Mouse (Mus musculus) neural tube, embryonic 11.5 days (tissue): ENCODE measurements around the gene Wdr37. TPM values are rescaled to one million over a fixed set of nuclear protein-coding genes. Genes with fewer than 3 reads are reported as not detected.
"Not testable (repeated sequence)": the region's sequence is repeated elsewhere in the genome, so short reads cannot be mapped to it uniquely, and the experiment has no call there.

Experiments
- ATAC-seq: fragments of 200-750 bp; cut with Nextera tagmentation; 2 replicates; pipeline ENCODE4 v1.8.0; 2017; ENCODE audit warnings: moderate number of reproducible peaks, mild to moderate bottlenecking, moderate TSS enrichment, moderate library complexity; ENCODE audit not compliant: insufficient read depth, low FRiP score, low TSS enrichment
- DNase-seq: peaks from one replicate; pipeline ENCODE4 v3.0.0-alpha.2; 2015; ENCODE audit warnings: low spot score
- H3K27ac ChIP-seq: fragments of 300-500 bp; sonication (generic); 2 replicates; pipeline ENCODE4 v1.5.1; 2014; ENCODE audit warnings: low read depth, mild to moderate bottlenecking, low read length
- H3K27me3 ChIP-seq: fragments of 300-500 bp; sonication (generic); 2 replicates; pipeline ENCODE4 v1.6.1; 2014; ENCODE audit warnings: mild to moderate bottlenecking, low read length, mixed read lengths; ENCODE audit not compliant: control insufficient read depth, insufficient read depth
- H3K36me3 ChIP-seq: fragments of 300-500 bp; sonication (generic); 2 replicates; pipeline ENCODE4 v1.6.1; 2014; ENCODE audit warnings: mild to moderate bottlenecking, low read length, moderate library complexity, mixed read lengths; ENCODE audit not compliant: control insufficient read depth, insufficient read depth
- H3K4me1 ChIP-seq: fragments of 300-500 bp; sonication (generic); 2 replicates; pipeline ENCODE4 v1.6.1; 2014; ENCODE audit warnings: low read length, mixed read lengths; ENCODE audit not compliant: control insufficient read depth, insufficient read depth
- H3K4me2 ChIP-seq: fragments of 300-500 bp; sonication (generic); 2 replicates; pipeline ENCODE4 v1.6.1; 2014; ENCODE audit warnings: low read depth, mild to moderate bottlenecking, moderate library complexity
- H3K4me3 ChIP-seq: fragments of 300-500 bp; sonication (generic); 2 replicates; pipeline ENCODE4 v1.5.1; 2014; ENCODE audit warnings: low read depth, low read length
- H3K9ac ChIP-seq: fragments of 300-500 bp; sonication (generic); 2 replicates; pipeline ENCODE4 v1.6.1; 2014; ENCODE audit warnings: mild to moderate bottlenecking, low read length
- H3K9me3 ChIP-seq: fragments of 300-500 bp; sonication (generic); 2 replicates; pipeline ENCODE4 v1.6.1; 2016; ENCODE audit warnings: low read length; ENCODE audit not compliant: control insufficient read depth
- WGBS: fragments of 180-500 bp; shearing (Covaris S2); extraction: QIAGEN DNeasy Blood & Tissue Kit; methylation state at CpG from one replicate; pipeline ENCODE4 v1.1.7; 2014; 5-methylcytosine and 5-hydroxymethylcytosine counted together
- polyA plus RNA-seq: library from polyadenylated mRNA; unstranded; fragments of >200 nt; fragmentation: Nextera tagmentation; extraction: Ambion mirVana; gene quantifications from 2 replicates; pipeline ENCODE4 v1.2.1, GENCODE M21; 2014

The Wdr37 gene
- polyA plus RNA-seq, 1 experiment from 2014 or later = 53.2 TPM

DNA sequence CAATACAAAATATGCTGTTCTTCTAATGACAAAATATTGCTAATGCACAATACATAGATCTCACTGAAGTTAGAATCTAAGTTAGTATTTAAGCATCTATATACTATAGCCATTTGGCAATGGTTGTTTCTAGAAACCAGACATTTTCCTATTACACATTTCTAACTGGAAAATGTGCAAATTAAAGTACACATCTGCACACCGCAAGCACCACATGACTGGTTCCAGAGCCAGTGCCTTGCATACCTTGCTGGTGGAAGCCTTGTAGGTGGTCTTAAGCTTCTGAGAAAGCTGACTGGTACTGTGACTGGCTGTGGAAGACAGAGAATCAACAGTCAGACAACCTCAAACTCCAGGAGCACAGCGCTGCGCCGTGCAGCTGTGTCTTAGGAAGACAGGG, 18.3 kb downstream of the Wdr37 start:
- Histone ChIP-seq H3K36me3 (peaks cover 4% of the 10 kb centered on the region; the same call in 1 of the 2 replicates), H3K4me2 (no peak overlapping the region), H3K27me3 (no peaks in the 10 kb centered on the region), H3K9ac (no peak overlapping the region), H3K4me3 (no peak overlapping the region), H3K4me1 (no peaks in the 10 kb centered on the region), H3K27ac (no peak overlapping the region), H3K9me3 (no peaks in the 10 kb centered on the region)
- no peak for ATAC-seq
- DNase-seq = no peak
- 95% methylated on average over 4 of the region's 4 CpGs for WGBS

GRCm38 (mm10) chr13:8849311-8849710, 22.4 kb downstream of the Wdr37 start:
- no peaks in the 10 kb centered on the region for H3K27me3 ChIP-seq
- DNase-seq = no peak
- no peak overlapping the region for H3K9ac ChIP-seq
- no peaks in the 10 kb centered on the region for H3K4me1 ChIP-seq
- peaks cover 4% of the 10 kb centered on the region; the same call in 1 of the 2 replicates for H3K36me3 ChIP-seq
- ATAC-seq = no peak; the same call in 1 of the 2 replicates
- no peak overlapping the region for H3K27ac ChIP-seq
- 76% methylated on average over 1 of the region's 1 CpGs for WGBS
- H3K4me2 ChIP-seq = no peak overlapping the region
- H3K4me3 ChIP-seq = no peak overlapping the region
- H3K9me3 ChIP-seq = no peaks in the 10 kb centered on the region

DNA sequence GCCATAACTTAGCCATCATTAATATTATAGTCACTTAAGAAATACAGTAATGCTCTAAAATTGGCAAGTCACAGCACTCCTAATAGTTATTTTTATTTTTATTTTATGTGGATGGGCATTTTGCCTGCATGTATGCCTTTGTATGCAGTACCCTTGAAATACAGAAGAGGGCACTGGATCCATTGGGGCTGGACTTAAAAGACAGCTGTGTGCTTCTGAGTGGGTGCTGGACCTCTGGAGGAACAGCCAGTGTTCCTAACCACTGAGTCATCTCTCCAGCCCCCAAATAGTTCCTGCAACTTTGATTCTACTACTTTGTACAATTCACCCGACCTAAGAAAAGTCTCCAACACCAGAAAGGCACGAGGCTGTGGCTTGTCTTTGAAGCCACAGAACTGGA, 24.0 kb downstream of the Wdr37 start:
- Histone ChIP-seq H3K4me2 (no peak overlapping the region), H3K9ac (no peak overlapping the region), H3K27ac (no peak overlapping the region), H3K27me3 (no peaks in the 10 kb centered on the region), H3K9me3 (no peaks in the 10 kb centered on the region), H3K36me3 (peaks cover 4% of the 10 kb centered on the region; the same call in 1 of the 2 replicates), H3K4me1 (no peaks in the 10 kb centered on the region), H3K4me3 (no peak overlapping the region)
- ATAC-seq (no peak), DNase-seq (no peak)
- WGBS = 62% methylated on average over 2 of the region's 2 CpGs

DNA sequence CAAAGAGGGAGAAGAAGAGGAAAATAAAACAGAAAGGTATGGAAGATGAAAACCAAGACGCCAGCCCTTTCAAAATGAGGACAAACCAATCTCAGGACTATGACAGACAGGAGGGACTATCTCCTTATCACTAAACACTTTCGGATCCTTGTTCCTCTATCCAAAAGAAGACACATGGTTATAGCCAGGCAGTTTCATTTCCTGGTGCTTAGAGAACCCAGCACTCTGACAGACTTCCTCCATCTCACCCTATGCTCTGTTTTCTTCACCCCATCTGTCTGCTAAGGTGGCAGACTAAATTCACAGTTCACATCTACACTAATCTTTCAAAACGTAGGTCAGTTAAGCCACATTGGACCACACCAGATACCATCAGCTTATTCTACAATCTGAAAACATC, 29.4 kb downstream of the Wdr37 start:
- Histone ChIP-seq H3K4me3 (no peak overlapping the region), H3K27ac (no peak overlapping the region), H3K4me1 (no peaks in the 10 kb centered on the region), H3K36me3 (no peaks in the 10 kb centered on the region), H3K4me2 (no peak overlapping the region), H3K9me3 (no peaks in the 10 kb centered on the region), H3K9ac (no peak overlapping the region), H3K27me3 (no peaks in the 10 kb centered on the region)
- DNase-seq (no peak), ATAC-seq (no peak)
- 94% methylated on average over 3 of the region's 3 CpGs for WGBS

DNA sequence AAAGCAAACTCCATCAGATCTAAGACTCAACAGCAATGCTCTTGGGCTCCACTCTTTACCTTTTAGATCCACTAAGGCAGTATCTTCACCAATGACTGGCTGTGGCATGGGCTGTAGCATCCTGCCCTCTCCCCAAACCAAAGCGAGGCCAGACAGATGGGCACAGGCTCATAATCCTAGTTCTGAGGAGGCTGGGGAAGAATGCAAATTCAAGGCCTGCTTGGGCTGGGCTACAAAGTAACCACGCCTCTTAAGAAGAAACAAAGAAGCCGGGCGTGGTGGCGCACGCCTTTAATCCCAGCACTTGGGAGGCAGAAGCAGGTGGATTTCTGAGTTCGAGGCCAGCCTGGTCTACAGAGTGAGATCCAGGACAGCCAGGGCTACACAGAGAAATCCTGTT, 29.9 kb downstream of the Wdr37 start:
- H3K9ac ChIP-seq, H3K9me3 ChIP-seq, ATAC-seq, H3K27ac ChIP-seq, H3K4me2 ChIP-seq, H3K27me3 ChIP-seq, H3K36me3 ChIP-seq, H3K4me3 ChIP-seq, H3K4me1 ChIP-seq, DNase-seq: not testable (repeated sequence)
- 92% methylated on average over 7 of the region's 7 CpGs for WGBS

- no peak overlapping the region for H3K27ac ChIP-seq
- H3K4me2 ChIP-seq = no peak overlapping the region
- H3K4me3 ChIP-seq = no peak overlapping the region
- no peaks in the 10 kb centered on the region for H3K9me3 ChIP-seq
- WGBS = 90% methylated on average over 2 of the region's 2 CpGs
- H3K9ac ChIP-seq = no peak overlapping the region
- ATAC-seq = no peak
- DNase-seq = no peak
- H3K36me3 ChIP-seq = 0 out of 2 replicates have a peak, but pooled peaks cover 2% of the 10 kb centered on the region
- H3K4me1 ChIP-seq = no peaks in the 10 kb centered on the region
- H3K27me3 ChIP-seq = no peaks in the 10 kb centered on the region
These were observed 30.8 kb downstream of the Wdr37 start for GRCm38 (mm10) chr13:8840941-8841340.

DNA sequence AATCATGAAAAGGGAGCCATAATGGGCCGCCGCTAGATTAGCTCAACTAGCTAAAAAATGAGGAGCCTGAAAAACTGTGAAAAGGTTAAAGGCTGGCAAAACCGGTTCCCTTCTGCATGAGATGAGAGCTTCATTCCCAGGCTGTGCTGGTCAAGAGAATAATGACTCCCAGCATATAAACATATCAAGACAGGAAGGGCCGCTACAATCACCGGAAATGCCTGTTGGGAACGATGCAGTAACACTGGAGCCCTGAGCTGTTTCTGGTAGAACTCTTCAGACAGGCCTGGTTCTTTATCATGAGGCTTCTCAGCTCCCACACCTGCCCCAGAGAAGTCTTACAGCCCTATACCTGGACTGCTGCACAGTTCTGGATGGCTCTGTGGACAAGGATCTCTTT, 31.8 kb downstream of the Wdr37 start:
- ATAC-seq = no peak
- H3K27me3 ChIP-seq = no peaks in the 10 kb centered on the region
- no peaks in the 10 kb centered on the region for H3K4me1 ChIP-seq
- H3K9me3 ChIP-seq = no peaks in the 10 kb centered on the region
- 86% methylated on average over 6 of the region's 6 CpGs for WGBS
- no peak overlapping the region for H3K4me2 ChIP-seq
- H3K27ac ChIP-seq = no peak overlapping the region
- DNase-seq = no peak
- no peak overlapping the region for H3K4me3 ChIP-seq
- H3K9ac ChIP-seq = no peak overlapping the region
- 0 out of 2 replicates have a peak, but pooled peaks cover 2% of the 10 kb centered on the region for H3K36me3 ChIP-seq

DNA sequence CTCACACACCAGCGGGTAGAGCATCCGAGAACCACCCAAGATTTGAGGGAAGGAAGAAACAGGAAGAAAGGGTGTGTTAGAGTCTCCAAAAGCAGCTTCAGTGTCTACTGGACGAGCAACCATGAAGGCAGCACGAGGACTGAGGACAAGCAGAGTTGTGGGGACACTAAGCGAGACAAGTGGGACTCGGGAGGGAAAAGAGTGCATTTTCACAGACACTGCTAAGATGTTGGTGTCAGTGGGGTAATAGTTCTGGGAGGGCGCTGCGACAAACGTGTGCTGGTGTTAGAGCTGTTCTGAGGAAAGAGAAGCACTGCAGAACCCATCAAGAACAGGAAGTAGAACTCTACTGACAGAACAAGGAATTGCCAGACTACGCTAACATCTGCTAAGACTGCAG, 32.6 kb downstream of the Wdr37 start:
- 87% methylated on average over 10 of the region's 10 CpGs for WGBS
- Histone ChIP-seq H3K4me1 (no peaks in the 10 kb centered on the region), H3K36me3 (0 out of 2 replicates have a peak, but pooled peaks cover 2% of the 10 kb centered on the region), H3K27ac (no peak overlapping the region), H3K27me3 (no peaks in the 10 kb centered on the region), H3K9ac (no peak overlapping the region), H3K9me3 (no peaks in the 10 kb centered on the region), H3K4me2 (no peak overlapping the region), H3K4me3 (no peak overlapping the region)
- no peak for ATAC-seq
- DNase-seq = no peak

GRCm38 (mm10) chr13:8838394-8838793, 33.3 kb downstream of the Wdr37 start:
- Histone ChIP-seq H3K27ac (no peak overlapping the region), H3K36me3 (0 out of 2 replicates have a peak, but pooled peaks cover 2% of the 10 kb centered on the region), H3K27me3 (no peaks in the 10 kb centered on the region), H3K4me3 (no peak overlapping the region), H3K4me1 (no peaks in the 10 kb centered on the region), H3K9me3 (no peaks in the 10 kb centered on the region), H3K9ac (no peak overlapping the region), H3K4me2 (no peak overlapping the region)
- WGBS = 41% methylated on average over 3 of the region's 3 CpGs
- ATAC-seq (no peak), DNase-seq (no peak)
